Mouse (Mus musculus) E14TG2a.4 (cell line): Measurements from ENCODE around the gene Crp.

Experiments used
- CTCF ChIP-seq: conservative IDR thresholded peaks from 2 replicates; pipeline ENCODE4 v1.5.1; 2014; ENCODE audit warnings: low read length
- NANOG ChIP-seq: IDR thresholded peaks from 2 replicates; pipeline ENCODE4 v1.6.1; 2014; ENCODE audit warnings: borderline replicate concordance, low read length, mixed read lengths

GRCm38 (mm10) chr1:172683957-172684356 is 13.9 kb upstream of the Crp start:
- TF ChIP-seq CTCF (no peak), NANOG (no peak)
